Mouse (Mus musculus): ENCODE results near the gene Adamtsl2. TPM values are rescaled to one million over a fixed set of nuclear protein-coding genes. Genes with fewer than 3 reads are reported as not detected.

The Adamtsl2 gene
- total RNA-seq, 1 experiment, result 0.36 TPM

- Histone ChIP-seq H3K27ac (ENCODE audit: insufficient read depth, low read depth, low read length, poor library complexity, severe bottlenecking) (no peak overlapping the region), H3K9me3 (ENCODE audit: control insufficient read depth, insufficient read depth, low read depth, low read length) (no peaks in the 10 kb centered on the region), H3K4me3 (ENCODE audit: insufficient read depth in 1 of 2, low read depth in 1 of 2, low read length in 2 of 2, poor library complexity in 1 of 2, severe bottlenecking in 1 of 2) (no peak overlapping the region), H3K36me3 (ENCODE audit: control insufficient read depth, insufficient read depth, low read length, poor library complexity, severe bottlenecking) (no peaks in the 10 kb centered on the region), H3K9ac (ENCODE audit: insufficient read depth, low read depth, low read length, poor library complexity, severe bottlenecking) (no peak overlapping the region), H3K4me1 (ENCODE audit: control insufficient read depth in 2 of 2, insufficient read depth in 2 of 2, low read length in 2 of 2, poor library complexity in 1 of 2) (no peaks in the 10 kb centered on the region)
- TF ChIP-seq ZC3H11A (IDR thresholded peaks at IDR 0.05; ENCODE audit: borderline replicate concordance, low read depth, low read length) (no peak), HCFC1 (IDR thresholded peaks at IDR 0.05; ENCODE audit: borderline replicate concordance, insufficient read depth, low read length) (no peak), ZNF384 (IDR thresholded peaks at IDR 0.05; ENCODE audit: low read depth, low read length) (no peak), MAFK (IDR thresholded peaks at IDR 0.05; ENCODE audit: insufficient read depth, low read depth, low read length) (no peak), CHD2 (IDR thresholded peaks at IDR 0.05; ENCODE audit: low read depth, low read length) (no peak)
- in situ Hi-C loops (cut with MboI; ENCODE audit: low sequenced_read_pairs in 2 of 2, unreplicated experiment in 2 of 2), result no loop called here
- DNase-seq (ENCODE audit: low read depth, low spot score), result no peak
Measured at GRCm38 (mm10) chr2:27083761-27084475, 4.7 kb downstream of the Adamtsl2 start.

GRCm38 (mm10) chr2:27084963-27085362 is 5.8 kb downstream of the Adamtsl2 start:
- TF ChIP-seq HCFC1 (IDR thresholded peaks at IDR 0.05; ENCODE audit: borderline replicate concordance, insufficient read depth, low read length) (no peak), CHD2 (IDR thresholded peaks at IDR 0.05; ENCODE audit: low read depth, low read length) (no peak), MAFK (IDR thresholded peaks at IDR 0.05; ENCODE audit: insufficient read depth, low read depth, low read length) (no peak), ZNF384 (IDR thresholded peaks at IDR 0.05; ENCODE audit: low read depth, low read length) (no peak), ZC3H11A (IDR thresholded peaks at IDR 0.05; ENCODE audit: borderline replicate concordance, low read depth, low read length) (no peak)
- in situ Hi-C loops (cut with MboI; ENCODE audit: low sequenced_read_pairs in 2 of 2, unreplicated experiment in 2 of 2), result no loop called here
- H3K9ac ChIP-seq (ENCODE audit: insufficient read depth, low read depth, low read length, poor library complexity, severe bottlenecking), result no peak overlapping the region
- H3K36me3 ChIP-seq (ENCODE audit: control insufficient read depth, insufficient read depth, low read length, poor library complexity, severe bottlenecking), result no peaks in the 10 kb centered on the region
- no peak overlapping the region for H3K4me3 ChIP-seq (ENCODE audit: insufficient read depth in 1 of 2, low read depth in 1 of 2, low read length in 2 of 2, poor library complexity in 1 of 2, severe bottlenecking in 1 of 2)
- no peak overlapping the region for H3K27ac ChIP-seq (ENCODE audit: insufficient read depth, low read depth, low read length, poor library complexity, severe bottlenecking)
- H3K9me3 ChIP-seq (ENCODE audit: control insufficient read depth, insufficient read depth, low read depth, low read length), result no peaks in the 10 kb centered on the region
- H3K4me1 ChIP-seq (ENCODE audit: control insufficient read depth in 2 of 2, insufficient read depth in 2 of 2, low read length in 2 of 2, poor library complexity in 1 of 2), result no peaks in the 10 kb centered on the region
- DNase-seq (ENCODE audit: low read depth, low spot score), result no peak

GRCm38 (mm10) chr2:27085801-27086200 is 6.6 kb downstream of the Adamtsl2 start:
- TF ChIP-seq MAFK (IDR thresholded peaks at IDR 0.05; ENCODE audit: insufficient read depth, low read depth, low read length) (no peak), CHD2 (IDR thresholded peaks at IDR 0.05; ENCODE audit: low read depth, low read length) (no peak), ZC3H11A (IDR thresholded peaks at IDR 0.05; ENCODE audit: borderline replicate concordance, low read depth, low read length) (no peak), ZNF384 (IDR thresholded peaks at IDR 0.05; ENCODE audit: low read depth, low read length) (no peak), HCFC1 (IDR thresholded peaks at IDR 0.05; ENCODE audit: borderline replicate concordance, insufficient read depth, low read length) (no peak)

GRCm38 (mm10) chr2:27086483-27087010 is 7.4 kb downstream of the Adamtsl2 start:
- Histone ChIP-seq H3K9me3 (ENCODE audit: control insufficient read depth, insufficient read depth, low read depth, low read length) (no peaks in the 10 kb centered on the region), H3K4me1 (ENCODE audit: control insufficient read depth in 2 of 2, insufficient read depth in 2 of 2, low read length in 2 of 2, poor library complexity in 1 of 2) (no peaks in the 10 kb centered on the region), H3K9ac (ENCODE audit: insufficient read depth, low read depth, low read length, poor library complexity, severe bottlenecking) (no peak overlapping the region), H3K36me3 (ENCODE audit: control insufficient read depth, insufficient read depth, low read length, poor library complexity, severe bottlenecking) (no peaks in the 10 kb centered on the region), H3K27ac (ENCODE audit: insufficient read depth, low read depth, low read length, poor library complexity, severe bottlenecking) (no peak overlapping the region), H3K4me3 (ENCODE audit: insufficient read depth in 1 of 2, low read depth in 1 of 2, low read length in 2 of 2, poor library complexity in 1 of 2, severe bottlenecking in 1 of 2) (no peak overlapping the region)
- TF ChIP-seq MAFK (IDR thresholded peaks at IDR 0.05; ENCODE audit: insufficient read depth, low read depth, low read length) (no peak), HCFC1 (IDR thresholded peaks at IDR 0.05; ENCODE audit: borderline replicate concordance, insufficient read depth, low read length) (no peak), CHD2 (IDR thresholded peaks at IDR 0.05; ENCODE audit: low read depth, low read length) (no peak), ZC3H11A (IDR thresholded peaks at IDR 0.05; ENCODE audit: borderline replicate concordance, low read depth, low read length) (no peak), ZNF384 (IDR thresholded peaks at IDR 0.05; ENCODE audit: low read depth, low read length) (no peak)
- DNase-seq (ENCODE audit: low read depth, low spot score), result no peak
- in situ Hi-C loops (cut with MboI; ENCODE audit: low sequenced_read_pairs in 2 of 2, unreplicated experiment in 2 of 2), result no loop called here

More at GRCm38 (mm10) chr2:27085801-27086200, 6.6 kb downstream of the Adamtsl2 start:
- in situ Hi-C loops (cut with MboI; ENCODE audit: low sequenced_read_pairs in 2 of 2, unreplicated experiment in 2 of 2), result no loop called here
- no peak for DNase-seq (ENCODE audit: low read depth, low spot score)
- no peak overlapping the region for H3K9ac ChIP-seq (ENCODE audit: insufficient read depth, low read depth, low read length, poor library complexity, severe bottlenecking)
- H3K27ac ChIP-seq (ENCODE audit: insufficient read depth, low read depth, low read length, poor library complexity, severe bottlenecking), result no peak overlapping the region
- no peaks in the 10 kb centered on the region for H3K9me3 ChIP-seq (ENCODE audit: control insufficient read depth, insufficient read depth, low read depth, low read length)
- no peaks in the 10 kb centered on the region for H3K36me3 ChIP-seq (ENCODE audit: control insufficient read depth, insufficient read depth, low read length, poor library complexity, severe bottlenecking)
- H3K4me1 ChIP-seq (ENCODE audit: control insufficient read depth in 2 of 2, insufficient read depth in 2 of 2, low read length in 2 of 2, poor library complexity in 1 of 2), result no peaks in the 10 kb centered on the region
- no peak overlapping the region for H3K4me3 ChIP-seq (ENCODE audit: insufficient read depth in 1 of 2, low read depth in 1 of 2, low read length in 2 of 2, poor library complexity in 1 of 2, severe bottlenecking in 1 of 2)
